Mouse (Mus musculus): ENCODE results near the gene Shank2. TPM values are rescaled to one million over a fixed set of nuclear protein-coding genes. Genes with fewer than 3 reads are reported as not detected.

Shank2 gene
- total and polyA plus RNA-seq, 3 experiments: not detected

DNA sequence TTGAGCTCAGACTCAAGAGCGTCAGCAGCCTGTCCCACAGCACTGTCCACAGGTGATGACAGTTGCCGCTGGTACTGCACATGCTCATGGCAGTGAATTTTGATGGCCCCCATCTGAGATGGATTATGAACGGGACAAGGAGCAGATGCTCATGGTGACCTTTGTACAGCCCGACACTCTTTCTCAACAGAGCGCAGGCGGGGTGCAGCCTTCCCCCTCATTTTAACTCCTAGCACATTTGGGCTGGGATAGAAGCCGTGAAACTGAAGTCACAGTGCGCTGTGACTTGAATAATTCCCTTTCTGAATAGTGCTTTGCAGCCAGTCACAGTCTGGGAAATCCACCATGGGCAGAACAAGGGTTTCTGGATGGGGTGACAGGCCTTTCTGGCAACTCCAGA is 152.0 kb downstream of the Shank2 start:
- DNase-seq (ENCODE audit: low read depth, low spot score): no peak
- TF ChIP-seq ZC3H11A (IDR thresholded peaks at IDR 0.05; ENCODE audit: low read depth, low read length): no peak
- no peak for TF ChIP-seq ZKSCAN1 (IDR thresholded peaks at IDR 0.05; ENCODE audit: low read depth, low read length)
- TF ChIP-seq MAX (IDR thresholded peaks at IDR 0.05; ENCODE audit: low read length): no peak
- TF ChIP-seq TAL1 (IDR thresholded peaks at IDR 0.05; ENCODE audit: low read length): no peak
- no peak for TF ChIP-seq KAT2A (conservative IDR thresholded peaks at IDR 0.05; ENCODE audit: low read depth, low read length)
- no peak for TF ChIP-seq CHD1 (IDR thresholded peaks at IDR 0.05; ENCODE audit: low read depth, low read length)
- no peak for TF ChIP-seq RAD21 (IDR thresholded peaks at IDR 0.05; ENCODE audit: low read depth, low read length)
- TF ChIP-seq ETS1 (IDR thresholded peaks at IDR 0.05; ENCODE audit: low read depth, low read length): no peak
- TF ChIP-seq SIN3A (IDR thresholded peaks at IDR 0.05; ENCODE audit: low read length): no peak
- TF ChIP-seq ELF1 (IDR thresholded peaks at IDR 0.05; ENCODE audit: low read depth, low read length): no peak
- TF ChIP-seq CHD2 (IDR thresholded peaks at IDR 0.05; ENCODE audit: low read length): no peak
- no peak for TF ChIP-seq MYB (IDR thresholded peaks at IDR 0.05; ENCODE audit: low read depth, low read length)
- TF ChIP-seq TBP (IDR thresholded peaks at IDR 0.05; ENCODE audit: low read depth, low read length): no peak
- TF ChIP-seq CTCF (IDR thresholded peaks at IDR 0.05 in 2 of 3, conservative IDR thresholded peaks at IDR 0.05 in 1 of 3; ENCODE audit: control insufficient read depth in 1 of 3, insufficient read depth in 1 of 3, low read depth in 2 of 3, low read length in 3 of 3, poor library complexity in 1 of 3, severe bottlenecking in 1 of 3): no peak
- no peak for TF ChIP-seq NRF1 (IDR thresholded peaks at IDR 0.05; ENCODE audit: insufficient read depth, low read depth, low read length, poor library complexity, severe bottlenecking)
- no peak for TF ChIP-seq SMC3 (IDR thresholded peaks at IDR 0.05; ENCODE audit: low read depth, low read length)
- TF ChIP-seq ZMIZ1 (IDR thresholded peaks at IDR 0.05; ENCODE audit: low read depth, low read length): no peak
- no peak for TF ChIP-seq MEF2A (IDR thresholded peaks at IDR 0.05; ENCODE audit: extremely low read depth, insufficient replicate concordance, low read depth, low read length, poor library complexity, severe bottlenecking)
- TF ChIP-seq RCOR1 (IDR thresholded peaks at IDR 0.05; ENCODE audit: low read depth, low read length): no peak
- H3K4me3 ChIP-seq (ENCODE audit: control insufficient read depth in 1 of 2, insufficient read depth in 1 of 2, low read depth in 2 of 2, low read length in 2 of 2): no peak overlapping the region
- no peaks in the 10 kb centered on the region for H3K9me3 ChIP-seq (replicated peaks; ENCODE audit: insufficient read depth, low read length)
- H3K9ac ChIP-seq (ENCODE audit: control insufficient read depth, low read depth, low read length, poor library complexity, severe bottlenecking): no peak overlapping the region
- H3K4me1 ChIP-seq (ENCODE audit: control insufficient read depth in 1 of 2, insufficient read depth in 2 of 2, low read length in 2 of 2): no peaks in the 10 kb centered on the region
- H3K27me3 ChIP-seq (ENCODE audit: control insufficient read depth in 1 of 2, insufficient read depth in 2 of 2, low read length in 2 of 2): no peaks in the 10 kb centered on the region
- no peaks in the 10 kb centered on the region for H3K36me3 ChIP-seq (ENCODE audit: control insufficient read depth in 1 of 2, insufficient read depth in 2 of 2, low read length in 2 of 2)
- H3K79me2 ChIP-seq (ENCODE audit: control insufficient read depth, insufficient read depth, low read length, poor library complexity): no peaks in the 10 kb centered on the region
- H3K27ac ChIP-seq (ENCODE audit: control insufficient read depth, low read depth, low read length): no peak overlapping the region

DNA sequence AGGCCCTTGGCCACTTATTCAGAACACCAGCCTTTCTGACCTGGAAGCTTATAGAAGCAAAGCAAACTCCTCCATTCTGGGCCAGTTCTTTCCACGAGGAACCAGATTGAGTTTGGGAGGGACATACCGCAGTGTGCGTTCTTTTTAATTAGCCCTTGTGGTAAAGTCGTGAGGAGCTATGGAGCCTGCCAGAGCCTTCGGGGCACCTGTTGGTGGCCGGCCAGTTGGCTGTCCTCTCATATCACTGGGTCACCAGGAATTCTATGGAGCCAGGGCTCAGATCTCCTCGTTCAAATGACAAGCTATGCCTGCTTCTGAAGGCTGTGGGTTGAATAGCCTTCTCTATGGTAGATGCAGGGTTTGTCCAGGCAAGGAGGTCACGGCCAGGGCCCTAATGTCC is 156.2 kb downstream of the Shank2 start:
- no peaks in the 10 kb centered on the region for H3K4me1 ChIP-seq (ENCODE audit: control insufficient read depth in 1 of 2, insufficient read depth in 2 of 2, low read length in 2 of 2)
- DNase-seq (ENCODE audit: low read depth, low spot score): no peak
- no peak overlapping the region for H3K27ac ChIP-seq (ENCODE audit: control insufficient read depth, low read depth, low read length)
- H3K27me3 ChIP-seq (ENCODE audit: control insufficient read depth in 1 of 2, insufficient read depth in 2 of 2, low read length in 2 of 2): no peaks in the 10 kb centered on the region
- no peaks in the 10 kb centered on the region for H3K36me3 ChIP-seq (ENCODE audit: control insufficient read depth in 1 of 2, insufficient read depth in 2 of 2, low read length in 2 of 2)
- H3K79me2 ChIP-seq (ENCODE audit: control insufficient read depth, insufficient read depth, low read length, poor library complexity): no peaks in the 10 kb centered on the region
- H3K4me3 ChIP-seq (ENCODE audit: control insufficient read depth in 1 of 2, insufficient read depth in 1 of 2, low read depth in 2 of 2, low read length in 2 of 2): no peak overlapping the region
- TF ChIP-seq MYB (IDR thresholded peaks at IDR 0.05; ENCODE audit: low read depth, low read length) (no peak), CTCF (IDR thresholded peaks at IDR 0.05 in 2 of 3, conservative IDR thresholded peaks at IDR 0.05 in 1 of 3; ENCODE audit: control insufficient read depth in 1 of 3, insufficient read depth in 1 of 3, low read depth in 2 of 3, low read length in 3 of 3, poor library complexity in 1 of 3, severe bottlenecking in 1 of 3) (no peak), RAD21 (IDR thresholded peaks at IDR 0.05; ENCODE audit: low read depth, low read length) (no peak), USF1 (IDR thresholded peaks at IDR 0.05; ENCODE audit: low read depth, low read length) (no peak), GATA1 (IDR thresholded peaks at IDR 0.05; ENCODE audit: low read depth, low read length) (no peak), TCF12 (IDR thresholded peaks at IDR 0.05; ENCODE audit: low read depth, low read length) (no peak), POLR2AphosphoS2 (IDR thresholded peaks at IDR 0.05; ENCODE audit: low read length) (no peak), ZC3H11A (IDR thresholded peaks at IDR 0.05; ENCODE audit: low read depth, low read length) (no peak), CHD2 (IDR thresholded peaks at IDR 0.05; ENCODE audit: low read length) (no peak), BHLHE40 (IDR thresholded peaks at IDR 0.05; ENCODE audit: borderline replicate concordance, low read depth, low read length) (no peak), SIN3A (IDR thresholded peaks at IDR 0.05; ENCODE audit: low read length) (no peak), POLR2AphosphoS5 (IDR thresholded peaks at IDR 0.05; ENCODE audit: borderline replicate concordance, low read depth, low read length) (no peak), E2F4 (IDR thresholded peaks at IDR 0.05; ENCODE audit: borderline replicate concordance, low read depth, low read length) (no peak), HCFC1 (IDR thresholded peaks at IDR 0.05; ENCODE audit: low read depth, low read length) (no peak), MXI1 (IDR thresholded peaks at IDR 0.05; ENCODE audit: low read depth, low read length) (no peak), KAT2A (conservative IDR thresholded peaks at IDR 0.05; ENCODE audit: low read depth, low read length) (no peak), RCOR1 (IDR thresholded peaks at IDR 0.05; ENCODE audit: low read depth, low read length) (no peak)
- no peak overlapping the region for H3K9ac ChIP-seq (ENCODE audit: control insufficient read depth, low read depth, low read length, poor library complexity, severe bottlenecking)
- H3K9me3 ChIP-seq (replicated peaks; ENCODE audit: insufficient read depth, low read length): no peaks in the 10 kb centered on the region
